Mouse (Mus musculus): ENCODE data around the gene Cnot11. TPM values are rescaled to one million over a fixed set of nuclear protein-coding genes. Genes with fewer than 3 reads are reported as not detected.
A peak's percentile ranks its signal among the peaks of the same experiment; 100 is the strongest.

The Cnot11 gene
- polyA plus RNA-seq, 1 experiment from 2014 or later = 24.6 TPM

- no peak for DNase-seq (ENCODE audit: low spot score)
Observed at GRCm38 (mm10) chr1:39533917-39534316, 875 bp upstream of the Cnot11 start.

GRCm38 (mm10) chr1:39535515-39536311 lies 921 bp downstream of the Cnot11 start:
- DNase-seq (ENCODE audit: low spot score) = peak; percentile 97

- DNase-seq (ENCODE audit: low spot score) = no peak
Observed at GRCm38 (mm10) chr1:39536701-39537100, 1.9 kb downstream of the Cnot11 start.

GRCm38 (mm10) chr1:39537631-39538380 lies 3.0 kb downstream of the Cnot11 start:
- DNase-seq (ENCODE audit: low spot score) = no peak

DNA sequence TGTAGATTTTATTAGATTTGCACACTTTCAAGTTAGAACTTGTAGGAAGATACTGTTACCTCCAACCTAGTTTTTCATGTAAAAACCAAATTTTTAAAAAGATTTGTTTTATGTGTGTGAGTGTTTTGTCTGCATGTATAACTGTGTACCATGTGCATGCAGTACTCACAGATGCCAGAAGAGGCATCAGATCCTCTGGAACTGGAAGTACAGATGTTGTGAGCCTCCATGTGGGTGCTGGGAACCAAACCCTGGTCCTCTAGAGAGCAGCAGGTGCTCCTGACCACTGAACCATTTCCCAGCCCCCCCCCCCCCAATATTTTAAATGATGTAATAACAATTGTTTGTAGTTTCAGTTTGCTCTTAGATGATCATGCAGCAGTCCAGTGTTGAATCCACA lies 5.8 kb downstream of the Cnot11 start:
- no peak for DNase-seq (ENCODE audit: low spot score)

GRCm38 (mm10) chr1:39545589-39545988 lies 10.8 kb downstream of the Cnot11 start:
- DNase-seq (ENCODE audit: low spot score) = no peak

DNA sequence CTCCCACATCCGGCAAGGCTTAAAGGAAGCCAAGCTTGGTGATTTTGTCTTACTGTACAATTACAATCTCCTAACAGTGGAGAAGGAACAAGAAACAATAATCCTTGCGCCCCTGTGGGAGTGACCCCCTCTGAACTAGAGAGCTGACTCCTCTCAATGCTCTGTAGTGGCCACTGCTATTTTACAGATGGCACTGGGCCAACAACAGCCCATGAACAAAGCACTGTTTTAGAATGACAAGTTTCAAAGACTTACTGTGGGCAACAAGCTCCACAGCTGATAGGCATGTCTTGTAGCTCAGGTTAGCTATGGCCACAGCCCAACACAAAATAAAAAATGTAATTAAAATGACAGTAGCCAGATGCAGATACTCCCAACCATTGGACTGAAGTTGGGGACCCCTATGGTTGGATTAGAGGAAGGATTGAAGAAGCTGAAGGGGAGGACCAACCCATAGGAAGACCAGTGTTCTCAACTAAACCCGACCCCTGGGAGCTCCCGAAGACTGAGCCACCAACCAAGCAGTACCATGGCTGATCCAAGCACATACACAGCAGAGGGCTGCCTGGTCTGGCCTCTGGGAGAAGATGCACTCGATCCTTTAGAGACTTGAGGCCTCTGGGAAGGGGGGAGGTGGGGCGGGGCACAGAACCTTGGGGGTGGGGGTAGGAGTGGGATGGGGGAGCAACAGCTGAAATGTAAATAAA lies 11.5 kb downstream of the Cnot11 start:
- no peak for DNase-seq (ENCODE audit: low spot score)

DNA sequence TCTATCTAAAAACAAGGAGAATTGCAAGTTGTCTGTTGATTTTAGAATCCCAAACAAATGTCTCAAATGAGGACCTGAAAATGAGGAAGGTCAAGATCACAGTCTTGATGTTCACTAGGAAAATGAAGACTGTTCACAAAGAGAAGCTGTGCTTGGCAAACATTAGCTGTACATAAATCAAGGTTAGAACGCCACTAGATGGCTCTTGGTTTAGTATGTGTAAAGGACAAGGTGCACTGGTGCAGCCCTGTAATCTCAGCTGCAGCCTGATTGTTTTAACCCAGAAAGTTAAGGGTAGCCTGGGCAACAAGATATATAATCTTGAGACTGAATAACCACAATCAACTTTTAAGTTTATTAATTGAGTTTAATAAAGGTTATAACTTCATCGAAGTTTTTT lies 12.4 kb downstream of the Cnot11 start:
- DNase-seq (ENCODE audit: low spot score) = no peak

GRCm38 (mm10) chr1:39549831-39550230 lies 15.0 kb downstream of the Cnot11 start:
- DNase-seq (ENCODE audit: low spot score) = no peak

DNA sequence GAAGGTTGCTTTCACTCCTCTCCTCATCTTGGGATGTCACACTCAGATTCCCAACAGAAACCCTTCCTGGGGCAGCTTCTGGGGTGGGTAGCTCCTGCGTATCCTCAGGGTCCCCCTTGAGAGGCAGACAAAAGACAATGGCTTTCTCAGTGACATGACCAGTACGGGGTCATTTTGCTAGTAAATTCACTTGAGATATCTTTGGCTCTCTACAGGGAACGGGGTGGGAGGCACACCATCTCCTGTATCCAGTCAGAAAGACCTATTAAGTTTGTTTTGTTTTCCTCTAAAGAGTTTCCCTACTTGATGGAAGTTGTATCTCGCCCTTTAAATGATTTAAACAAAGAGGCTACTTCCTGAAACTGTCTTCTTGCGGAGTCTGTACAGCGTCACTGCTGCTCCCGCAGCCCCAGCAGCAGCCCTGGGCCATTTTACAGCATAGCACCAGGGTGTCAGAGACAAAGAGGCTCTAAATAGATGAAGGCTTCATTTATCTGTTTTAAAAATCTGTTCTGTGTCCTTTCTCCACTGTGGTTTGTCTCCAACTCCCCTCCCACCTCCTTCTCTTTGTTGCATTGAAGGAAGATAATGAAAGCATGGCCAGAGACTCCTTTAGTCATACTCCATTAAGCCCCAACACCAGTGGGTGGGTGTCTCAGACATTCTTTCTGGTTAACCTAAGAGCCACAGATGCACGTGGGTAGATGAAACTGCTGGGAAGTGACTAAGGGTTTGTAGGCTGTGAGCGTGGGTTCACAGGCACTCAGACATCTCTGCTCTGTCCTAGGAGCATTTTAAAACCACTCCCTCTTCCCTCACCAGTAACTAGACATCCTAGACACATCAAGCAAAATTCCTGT lies 21.0 kb downstream of the Cnot11 start:
- DNase-seq (ENCODE audit: low spot score) = no peak

DNA sequence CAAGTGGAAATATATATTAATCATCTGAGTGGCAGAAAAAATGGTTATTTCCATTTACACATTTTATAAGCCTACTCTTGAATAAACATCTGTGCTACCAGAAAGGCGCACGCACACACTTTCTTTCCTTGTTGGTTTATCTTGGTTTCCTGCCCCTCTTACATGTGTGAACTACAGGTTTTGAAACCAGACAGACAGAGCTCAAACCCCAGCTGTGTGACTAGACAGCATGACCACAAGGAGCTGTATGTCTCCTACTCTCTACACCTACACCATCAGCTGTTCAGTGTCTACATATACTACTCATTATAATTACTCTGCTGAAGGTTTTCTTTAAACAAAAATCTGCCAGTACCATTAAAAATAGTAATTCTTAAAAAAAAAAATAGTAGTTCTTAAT lies 24.2 kb downstream of the Cnot11 start:
- DNase-seq (ENCODE audit: low spot score) = peak; percentile 68

DNA sequence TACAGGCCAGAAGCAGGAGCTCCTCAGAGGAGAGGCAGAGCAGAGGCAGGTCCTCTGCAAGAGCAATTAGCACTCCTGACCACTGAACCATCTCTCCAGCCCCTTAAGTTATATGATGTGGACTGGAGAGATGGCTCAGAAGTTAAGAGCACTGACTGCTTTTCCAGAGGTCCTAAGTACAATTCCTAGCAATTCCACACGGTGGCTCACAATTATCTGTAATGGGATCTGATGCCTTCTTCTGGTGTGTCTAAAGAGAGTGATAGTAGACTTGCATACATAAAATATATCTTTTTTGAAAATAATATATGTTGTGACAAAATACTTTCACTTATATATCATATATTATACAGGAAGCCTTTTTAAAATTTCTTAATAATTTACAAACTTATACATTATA lies 27.1 kb downstream of the Cnot11 start:
- no peak for DNase-seq (ENCODE audit: low spot score)

GRCm38 (mm10) chr1:39563161-39563560 lies 28.4 kb downstream of the Cnot11 start:
- DNase-seq (ENCODE audit: low spot score) = no peak

DNA sequence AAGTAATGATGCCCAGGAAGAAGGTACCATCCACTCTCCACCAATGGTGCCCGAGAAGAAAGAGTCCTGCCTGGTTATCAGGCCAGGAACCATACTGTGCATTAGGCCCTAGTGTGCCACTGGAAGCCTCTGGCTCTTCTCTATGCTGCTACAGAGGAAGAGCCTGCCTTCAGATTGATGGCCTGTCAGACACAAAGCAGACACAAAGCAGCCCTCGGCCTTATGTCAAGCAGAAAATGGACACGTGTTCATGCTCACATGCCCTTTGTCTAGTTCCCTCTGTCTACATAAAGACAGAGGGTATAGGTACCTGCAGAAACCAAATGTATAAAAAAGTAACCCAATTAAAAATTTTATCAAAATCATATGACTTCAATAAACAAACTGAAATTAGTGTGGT lies 29.8 kb downstream of the Cnot11 start:
- no peak for DNase-seq (ENCODE audit: low spot score)

GRCm38 (mm10) chr1:39568079-39568478 lies 33.3 kb downstream of the Cnot11 start:
- DNase-seq (ENCODE audit: low spot score) = no peak

DNA sequence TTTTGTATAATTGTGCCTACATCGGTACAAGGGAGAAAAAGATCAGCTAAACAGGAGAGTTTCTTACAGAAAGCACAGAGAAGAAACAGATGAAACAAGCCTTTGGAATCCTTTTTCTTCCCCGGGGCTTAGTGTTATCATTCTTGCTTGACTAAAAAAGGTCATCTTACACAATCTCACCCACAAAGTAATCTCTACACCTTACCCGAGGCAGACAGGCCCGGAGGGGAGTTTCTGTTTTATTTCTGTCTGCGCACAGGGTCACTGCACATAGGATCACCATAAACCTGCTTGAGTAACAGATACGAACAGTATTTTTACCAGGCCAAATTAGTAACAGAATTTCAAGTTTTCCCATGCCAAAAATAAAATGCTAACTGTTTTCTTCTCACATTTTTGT lies 36.9 kb downstream of the Cnot11 start:
- DNase-seq (ENCODE audit: low spot score) = no peak

- no peak for DNase-seq (ENCODE audit: low spot score)
Observed at GRCm38 (mm10) chr1:39573890-39574289, 39.1 kb downstream of the Cnot11 start.

DNA sequence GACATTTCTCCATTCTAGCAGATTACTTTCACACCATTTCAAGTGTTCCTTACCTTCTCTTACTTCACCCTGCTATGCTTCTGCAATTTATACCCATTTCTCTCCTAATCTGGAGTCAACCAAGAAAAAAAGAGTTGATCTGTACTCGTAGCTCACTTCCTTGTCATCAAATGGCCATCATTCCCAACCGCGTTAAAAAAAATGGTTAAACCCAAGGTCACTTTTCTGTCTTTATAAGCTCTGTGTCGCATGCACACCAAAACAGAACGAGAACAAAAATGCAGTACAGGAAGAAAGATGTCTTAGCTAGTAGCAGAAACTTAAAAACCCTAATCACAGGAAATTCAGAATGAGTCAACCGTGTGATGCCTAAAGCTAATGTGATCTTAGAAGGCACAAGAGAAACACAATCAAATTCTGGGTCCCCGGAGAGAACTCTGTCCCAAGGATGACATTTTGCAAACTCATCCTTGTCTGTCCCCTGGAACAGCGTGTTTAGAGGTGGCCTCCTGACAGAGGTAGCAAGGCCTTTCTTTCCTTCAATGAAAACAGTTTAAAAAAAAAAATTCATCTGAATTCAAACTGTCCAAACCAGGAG lies 41.1 kb downstream of the Cnot11 start:
- DNase-seq (ENCODE audit: low spot score) = peak; percentile 20

DNA sequence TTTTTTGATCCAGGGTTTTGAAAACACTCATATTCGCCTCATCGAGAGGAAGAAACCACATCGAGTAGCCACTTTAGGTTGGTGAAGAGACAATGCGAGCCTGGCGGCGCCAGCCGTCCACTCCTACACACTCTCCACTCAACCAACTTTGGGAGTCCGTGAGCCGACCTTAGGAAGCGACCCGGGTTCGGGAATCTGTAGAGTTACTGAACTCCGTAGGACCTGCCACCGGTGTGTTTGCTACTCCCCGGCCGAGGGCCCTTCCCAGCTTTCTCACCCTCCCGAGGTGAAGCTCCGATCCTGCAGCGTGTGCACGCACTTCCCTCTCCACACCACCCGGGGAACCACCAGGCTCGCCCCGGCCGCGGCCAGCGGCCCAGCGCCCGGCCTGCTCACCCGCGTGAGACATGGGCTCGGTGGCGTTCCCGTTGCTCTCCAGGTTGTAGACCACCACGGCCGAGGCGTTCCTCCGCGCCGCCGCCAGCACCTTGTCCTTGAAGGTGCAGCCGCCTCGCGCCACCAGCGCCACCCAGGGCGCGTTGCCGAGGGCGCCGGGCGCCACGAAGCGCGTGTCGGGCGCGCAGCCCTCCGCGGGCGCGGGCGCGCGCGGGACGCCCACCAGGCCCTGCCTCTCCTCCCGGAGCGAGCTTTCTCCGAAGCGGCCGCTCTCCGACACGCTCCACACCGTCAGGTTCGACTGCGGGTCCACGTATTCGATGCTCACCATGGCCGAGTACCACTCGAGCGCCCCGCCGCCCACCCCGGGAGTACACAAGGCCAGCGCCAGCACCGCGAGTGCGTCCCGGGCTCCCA lies 41.8 kb downstream of the Cnot11 start:
- peak; percentile 75 for DNase-seq (ENCODE audit: low spot score)

DNA sequence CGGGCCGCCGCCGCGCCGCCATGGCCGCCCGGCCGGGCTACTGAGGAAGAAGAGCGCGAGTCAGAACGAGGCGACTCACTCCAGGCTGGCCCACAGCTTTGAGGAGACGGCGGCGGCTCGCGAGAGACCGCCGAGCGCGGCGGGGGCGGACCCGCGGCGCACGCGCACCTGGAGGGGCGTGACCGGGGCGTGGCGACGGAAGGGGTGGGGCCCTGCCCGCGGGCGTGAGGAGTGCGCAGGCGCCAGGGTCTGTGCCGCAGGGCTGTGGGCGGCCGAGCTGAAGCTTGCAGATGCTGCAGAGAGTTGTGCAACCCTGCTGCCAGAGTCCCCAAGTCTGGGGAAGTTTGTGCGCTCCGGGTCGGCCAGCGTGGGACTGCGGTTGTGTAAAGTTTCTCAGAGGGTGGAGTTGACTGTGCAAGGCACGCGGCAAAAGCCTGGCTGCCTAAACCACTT lies 42.5 kb downstream of the Cnot11 start, which contains the start of gene Rnf149:
Gene Rnf149, minus strand, starts transcription at position 153 of the 453 bp plus-strand sequence.
- peak; percentile 95 for DNase-seq (ENCODE audit: low spot score)

Data from thymus, postnatal 0 days (tissue).